Comparison of ENCODE assay signal across 22 mouse cellular contexts in genomic region chr6:56765265-56765664, GRCm38 (mm10). TPM values are rescaled to one million over a fixed set of nuclear protein-coding genes. Genes with fewer than 3 reads are reported as not detected.
DNase-seq lines count a peak whose midpoint lies in the region; ATAC-seq and TF ChIP-seq lines count a peak whose summit lies in the region.
"Had no signal": no experiment of that assay in that cellular context is flagged by ENCODE, and none has a peak within 500 bp of the region (broad histone marks: within the 10 kb centered on the region; RNA-seq: fewer than 3 reads in every experiment).

No protein-coding gene starts in this region.

- peak; percentile 41 for DNase-seq in CD4-positive helper T cell, adult 2 months (ENCODE audit: low read depth, low spot score)
- peak; percentile 44 for DNase-seq in Muller cell, postnatal 12 days (ENCODE audit: inconsistent ontology term)
- DNase-seq in kidney, adult 2 months: no peak
- no peak for DNase-seq in frontal cortex, postnatal 10 days (ENCODE audit: low spot score in 2 of 2)
- no peak for DNase-seq in c-Kit-positive CD71-positive TER-119-positive erythroid progenitor cells, embryonic 14.5 days (ENCODE audit: low spot score)
- DNase-seq: adrenal gland, adult 8-10 months; adrenal gland, postnatal 36 days; cerebellum, adult 11-12 months; cerebellum, adult 9-10 months; cerebellum, postnatal 36 days; gastrocnemius, postnatal 36 days; heart, adult 18-20 months; heart, postnatal 14 days; kidney, adult 11 months had no signal

- H3K4me2 ChIP-seq in intestine, postnatal 0 days (replicated peaks; ENCODE audit: low read depth): no peak overlapping the region
- H3K4me2 ChIP-seq in intestine, embryonic 16.5 days (ENCODE audit: low read depth, low read length): no peak overlapping the region
- H3K4me2 ChIP-seq: hindbrain, embryonic 13.5 days had no signal

- no peak overlapping the region for H3K4me3 ChIP-seq in intestine, postnatal 0 days (ENCODE audit: low read depth, low read length)
- H3K4me3 ChIP-seq in intestine, embryonic 16.5 days (ENCODE audit: low read length): no peak overlapping the region
- H3K4me3 ChIP-seq in kidney, adult 2 months (ENCODE audit: insufficient read depth, low read depth, low read length): no peak overlapping the region
- H3K4me3 ChIP-seq: embryonic facial prominence, embryonic 10.5 days; heart, embryonic 10.5 days; hindbrain, embryonic 13.5 days had no signal

- no peak for TF ChIP-seq CTCF in intestine, postnatal 0 days (IDR thresholded peaks at IDR 0.05; ENCODE audit: low read depth)
- TF ChIP-seq CTCF in kidney, adult 2 months (conservative IDR thresholded peaks at IDR 0.05; ENCODE audit: insufficient read depth, insufficient read length, low read depth, low read length): no peak

- 0 out of 2 replicates have a peak, but pooled peaks cover 4% of the 10 kb centered on the region for H3K4me1 ChIP-seq in intestine, postnatal 0 days (replicated peaks; ENCODE audit: control insufficient read depth, insufficient read depth, low read length)
- no peaks in the 10 kb centered on the region for H3K4me1 ChIP-seq in intestine, embryonic 16.5 days (ENCODE audit: control insufficient read depth, insufficient read depth, low read length)
- H3K4me1 ChIP-seq in kidney, adult 2 months (ENCODE audit: control insufficient read depth, insufficient read depth, low read length): no peaks in the 10 kb centered on the region
- H3K4me1 ChIP-seq: embryonic facial prominence, embryonic 10.5 days; heart, embryonic 10.5 days; hindbrain, embryonic 13.5 days had no signal

- ATAC-seq in intestine, postnatal 0 days: peak; percentile 66
- ATAC-seq in intestine, embryonic 16.5 days: no peak; the same call in 1 of the 2 replicates
- ATAC-seq in inflammation-experienced regulatory T-cells, adult 6 months: peak; percentile 82
- ATAC-seq: forebrain, embryonic 14.5 days; hindbrain, postnatal 0 days had no signal

- H3K27me3 ChIP-seq in intestine, postnatal 0 days (replicated peaks; ENCODE audit: control insufficient read depth, insufficient read depth, low read length): no peaks in the 10 kb centered on the region
- H3K27me3 ChIP-seq in intestine, embryonic 16.5 days (replicated peaks; ENCODE audit: control insufficient read depth, insufficient read depth, low read length): no peaks in the 10 kb centered on the region
- no peaks in the 10 kb centered on the region for H3K27me3 ChIP-seq in kidney, adult 2 months (replicated peaks; ENCODE audit: control insufficient read depth, insufficient read depth, low read length)
- H3K27me3 ChIP-seq: hindbrain, embryonic 13.5 days had no signal

- H3K36me3 ChIP-seq in intestine, postnatal 0 days (ENCODE audit: control insufficient read depth, insufficient read depth): peaks cover 14% of the 10 kb centered on the region
- H3K36me3 ChIP-seq in intestine, embryonic 16.5 days (ENCODE audit: control insufficient read depth, insufficient read depth, low read length): no peaks in the 10 kb centered on the region
- H3K36me3 ChIP-seq in kidney, adult 2 months (ENCODE audit: control insufficient read depth, insufficient read depth, low read length): peaks cover 9% of the 10 kb centered on the region

- no peak for TF ChIP-seq POLR2A in kidney, adult 2 months (IDR thresholded peaks at IDR 0.05; ENCODE audit: low read depth, low read length)

- 56% methylated on average over 3 of the region's 3 CpGs for WGBS in intestine, postnatal 0 days
- WGBS in intestine, embryonic 16.5 days: 73% methylated on average over 3 of the region's 3 CpGs
- WGBS in kidney, adult 2 months: 62% methylated on average over 3 of the region's 3 CpGs

- no peaks in the 10 kb centered on the region for H3K9me3 ChIP-seq in intestine, postnatal 0 days (ENCODE audit: control insufficient read depth)
- H3K9me3 ChIP-seq in intestine, embryonic 16.5 days (ENCODE audit: control insufficient read depth, low read length): no peaks in the 10 kb centered on the region
- H3K9me3 ChIP-seq: embryonic facial prominence, embryonic 10.5 days; heart, embryonic 10.5 days; hindbrain, embryonic 13.5 days had no signal

- H3K9ac ChIP-seq in intestine, postnatal 0 days (ENCODE audit: low read depth, low read length): no peak overlapping the region
- H3K9ac ChIP-seq in intestine, embryonic 16.5 days (ENCODE audit: low read depth, low read length): no peak overlapping the region
- H3K9ac ChIP-seq: hindbrain, embryonic 13.5 days had no signal

- H3K27ac ChIP-seq in intestine, postnatal 0 days (ENCODE audit: low read depth, low read length): no peak overlapping the region; the same call in 1 of the 2 replicates
- H3K27ac ChIP-seq in intestine, embryonic 16.5 days (ENCODE audit: low read length): no peak overlapping the region
- H3K27ac ChIP-seq in kidney, adult 2 months (ENCODE audit: insufficient read depth, low read depth, low read length): no peak overlapping the region
- H3K27ac ChIP-seq: embryonic facial prominence, embryonic 10.5 days; heart, embryonic 10.5 days; hindbrain, embryonic 13.5 days; hindbrain, postnatal 0 days had no signal

RNA-seq across cellular contexts. Expression of gene Kbtbd2, which starts 32.3 kb away (rescaled TPM):
- 8.1 TPM in 2 replicates for polyA plus RNA-seq in intestine, postnatal 0 days (2015; fragmentation: Nextera tagmentation; extraction: Ambion mirVana)
- 17.1 and 19.3 TPM in 2 replicates for polyA plus RNA-seq in intestine, embryonic 16.5 days (2015; fragmentation: Nextera tagmentation; extraction: Ambion mirVana)
- 10 to 100 TPM; 15.7 to 24.7 (median 22.9) TPM for polyA plus RNA-seq in inflammation-experienced regulatory T-cells, adult 6 months (2017; shearing (Covaris generic))
- 7.2 and 9.2 TPM in 2 replicates for polyA plus RNA-seq in kidney, adult 2 months (2012; rRNA removed)

RNA-seq across cellular contexts. Expression of gene Avl9, which starts 50.6 kb away (rescaled TPM):
- polyA plus RNA-seq in intestine, postnatal 0 days (2015; fragmentation: Nextera tagmentation; extraction: Ambion mirVana): 9.6 and 11.8 TPM in 2 replicates
- 10.0 and 11.8 TPM in 2 replicates for polyA plus RNA-seq in intestine, embryonic 16.5 days (2015; fragmentation: Nextera tagmentation; extraction: Ambion mirVana)
- polyA plus RNA-seq in inflammation-experienced regulatory T-cells, adult 6 months (2017; shearing (Covaris generic)): 10 to 100 TPM; 10.5 to 13.6 (median 10.8) TPM
- polyA plus RNA-seq in kidney, adult 2 months (2012; rRNA removed): 7.8 and 8.2 TPM in 2 replicates

Comparison
In these comparisons a context has a peak if more than half of its experiments do, and no peak if none do; other contexts are left out.
1. DNase-seq: peak in CD4-positive helper T cell, adult 2 months (single experiment) and Muller cell, postnatal 12 days (single experiment); none in kidney, adult 2 months (single experiment), frontal cortex, postnatal 10 days (0 of 2) and c-Kit-positive CD71-positive TER-119-positive erythroid progenitor cells, embryonic 14.5 days (single experiment).